22 mouse cellular contexts compared by ENCODE assay signal in the genomic region with DNA sequence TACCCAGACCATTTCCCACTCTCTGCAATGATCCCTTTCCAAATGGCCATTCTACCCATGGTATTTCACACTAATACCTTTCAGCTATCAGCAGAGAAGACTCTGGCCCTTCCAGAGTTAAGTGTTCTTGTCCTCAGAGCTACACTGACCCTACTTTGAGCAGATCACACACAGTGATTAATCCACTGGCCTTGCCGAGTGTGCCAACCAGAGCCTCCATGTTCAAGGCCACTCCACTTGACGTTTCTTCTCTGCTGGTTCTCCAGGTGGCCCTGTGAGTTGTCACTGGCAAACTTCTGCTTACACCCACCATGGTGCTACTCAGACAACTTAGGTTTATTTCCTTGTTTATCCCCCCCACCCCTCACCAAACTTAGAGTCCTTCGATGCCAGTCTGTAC.
"Had no signal": no experiment of that assay in that cellular context is flagged by ENCODE, and none has a peak within 500 bp of the region (broad histone marks: within the 10 kb centered on the region; RNA-seq: fewer than 3 reads in every experiment).

No protein-coding gene starts in this region.

- H3K4me3 ChIP-seq: layer of hippocampus, adult 2 months; limb, embryonic 10.5 days; limb, embryonic 13.5 days; megakaryocyte, embryonic 14.5 days; midbrain, embryonic 10.5 days; midbrain, embryonic 13.5 days; myocyte; neural tube, embryonic 13.5 days had no signal

- H3K4me1 ChIP-seq: limb, embryonic 13.5 days; megakaryocyte, embryonic 14.5 days; midbrain, embryonic 13.5 days; neural tube, embryonic 13.5 days had no signal

- H3K27ac ChIP-seq: kidney, postnatal 0 days; layer of hippocampus, adult 2 months; limb, embryonic 10.5 days; limb, embryonic 13.5 days; liver, embryonic 14.5 days; midbrain, embryonic 10.5 days; midbrain, embryonic 13.5 days; neural tube, embryonic 13.5 days; stomach, postnatal 0 days had no signal

- H3K27me3 ChIP-seq: limb, embryonic 13.5 days; megakaryocyte, embryonic 14.5 days; midbrain, embryonic 13.5 days; neural tube, embryonic 13.5 days had no signal

- DNase-seq: kidney, adult 2 months; kidney, postnatal 25 days; layer of hippocampus, adult 9-11 months; liver, postnatal 0 days; lung, embryonic 14.5 days; lung, postnatal 36 days; right cerebral cortex, adult 18-20 months; right cerebral cortex, postnatal 14 days; right cerebral cortex, postnatal 4 days; thymus, adult 2 months; thymus, postnatal 14 days had no signal

- H3K36me3 ChIP-seq: limb, embryonic 10.5 days; limb, embryonic 13.5 days; midbrain, embryonic 10.5 days; midbrain, embryonic 13.5 days; neural tube, embryonic 13.5 days had no signal

- H3K9ac ChIP-seq: limb, embryonic 13.5 days; liver, embryonic 14.5 days; liver, postnatal 0 days; lung, embryonic 14.5 days; midbrain, embryonic 13.5 days; neural tube, embryonic 13.5 days had no signal
